Mouse (Mus musculus) adrenal gland, postnatal 36 days (tissue): ENCODE measurements around the gene Arg2. TPM values are rescaled to one million over a fixed set of nuclear protein-coding genes. Genes with fewer than 3 reads are reported as not detected.
"Not testable (repeated sequence)": the region's sequence is repeated elsewhere in the genome, so short reads cannot be mapped to it uniquely, and the experiment has no call there.

ENCODE experiments used
- DNase-seq, 2 experiments: peaks; one replicate each; pipeline ENCODE4 v3.0.0; 2021; ENCODE audit warnings: mixed read lengths in 1 of 2
- total RNA-seq, 2 experiments: library from RNA; stranded (reverse); gene quantifications; 2 replicates each; pipeline ENCODE4 v1.2.3; 2021

Gene Arg2
- total RNA-seq, 2 experiments from 2014 or later, result 0.33 to 0.56 TPM

DNA sequence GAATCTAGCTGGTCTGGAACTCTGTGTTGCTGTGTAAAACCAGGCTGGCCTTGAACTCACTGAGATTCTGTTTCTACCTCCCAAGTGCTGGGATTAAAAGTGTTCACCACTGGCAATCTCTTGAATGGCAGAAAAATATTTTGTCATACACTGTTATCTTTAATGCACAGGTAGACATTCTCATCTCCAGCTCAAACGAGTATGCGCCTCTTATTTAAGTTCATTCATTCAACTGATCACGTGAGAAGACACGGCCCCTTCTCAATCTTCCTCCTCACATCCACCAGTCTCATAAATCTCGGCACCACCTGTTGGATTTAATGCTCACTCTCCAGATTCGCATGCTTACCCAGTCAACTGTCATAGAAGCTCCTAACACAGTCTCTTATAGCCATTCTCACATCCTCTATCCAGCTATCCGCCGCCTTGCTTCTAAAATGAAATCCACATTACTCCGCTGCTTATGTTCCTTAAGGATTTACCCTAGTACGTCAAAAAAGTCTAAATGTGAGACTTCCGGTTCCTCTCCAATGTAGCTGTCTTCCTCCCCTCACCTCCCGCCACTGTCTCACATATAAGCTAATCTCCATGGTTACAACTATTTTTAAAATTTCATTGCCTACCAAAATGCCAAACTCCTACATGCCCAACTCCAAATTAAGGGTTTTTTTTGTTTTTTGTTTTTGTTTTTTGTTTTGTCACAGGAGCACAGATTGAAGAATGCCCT, 40.9 kb downstream of the Arg2 start:
- no peak for DNase-seq

DNA sequence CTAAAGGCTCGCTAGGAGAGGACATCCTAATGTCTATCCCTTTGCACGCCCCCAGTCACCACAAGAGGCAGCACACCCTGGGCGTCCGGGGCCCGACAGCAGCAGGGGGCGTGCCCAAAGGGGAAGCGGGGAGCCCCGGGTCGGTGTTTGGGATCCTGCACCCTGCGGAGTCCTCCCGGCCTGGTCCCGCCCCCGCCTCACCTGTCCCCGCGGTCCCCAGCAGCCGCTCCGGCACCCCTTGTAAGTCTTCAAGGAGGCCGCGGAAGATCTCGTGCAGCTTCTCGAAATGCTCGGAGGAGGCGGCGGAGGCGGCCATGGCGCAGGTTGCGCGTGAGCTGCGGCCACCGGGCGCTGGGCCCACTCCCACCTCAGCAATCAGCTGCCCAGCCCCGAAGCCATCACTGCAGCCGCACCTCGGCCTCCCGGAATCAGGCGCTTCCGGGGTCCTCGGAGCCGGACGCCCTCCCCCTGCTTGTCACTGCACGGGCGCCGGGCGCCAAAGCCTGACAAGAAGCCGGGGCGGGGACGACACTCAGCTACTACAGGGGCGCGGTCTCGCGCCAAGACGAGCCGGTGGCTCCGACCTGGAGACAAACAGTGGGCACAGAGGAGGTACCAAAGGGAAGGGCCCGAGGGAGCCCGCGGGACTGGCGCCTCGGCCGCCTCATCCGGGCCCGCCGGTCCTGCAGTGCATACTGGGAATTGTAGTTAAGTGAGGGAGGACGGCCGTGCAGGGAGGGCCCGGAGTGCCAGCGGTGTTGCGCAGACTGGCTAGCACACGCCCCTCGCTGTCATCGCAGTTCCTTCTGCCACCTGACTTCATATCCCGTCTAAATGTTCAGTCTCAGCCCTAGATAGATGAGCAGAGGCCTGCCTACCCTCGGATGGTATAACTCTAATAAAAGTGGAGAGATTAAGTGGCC, 41.7 kb downstream of the Arg2 start, which contains the start of gene Vti1b:
TSS of gene Vti1b (minus strand) at position 649 of the 923 bp plus-strand sequence.
- peak; percentile 91 to 93 for DNase-seq

DNA sequence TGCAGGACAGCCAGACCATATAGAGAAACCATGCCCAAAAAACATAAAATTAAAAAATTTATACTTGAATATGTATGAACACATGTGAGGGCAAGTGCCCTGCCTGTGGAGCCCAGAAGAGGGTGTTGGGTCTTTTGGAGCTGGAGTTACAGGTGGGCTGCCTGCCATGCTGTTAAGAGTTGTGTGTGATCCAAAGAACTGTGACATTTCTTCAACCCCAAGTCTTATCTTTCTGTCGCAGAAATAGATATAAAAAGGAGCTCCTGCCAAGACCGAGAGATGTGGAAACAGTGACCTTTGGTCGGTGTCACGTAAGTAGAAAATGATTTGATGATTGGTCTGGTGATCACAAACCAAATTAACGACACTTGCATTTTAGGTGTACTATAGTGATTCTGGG, 43.1 kb downstream of the Arg2 start:
- no peak for DNase-seq

DNA sequence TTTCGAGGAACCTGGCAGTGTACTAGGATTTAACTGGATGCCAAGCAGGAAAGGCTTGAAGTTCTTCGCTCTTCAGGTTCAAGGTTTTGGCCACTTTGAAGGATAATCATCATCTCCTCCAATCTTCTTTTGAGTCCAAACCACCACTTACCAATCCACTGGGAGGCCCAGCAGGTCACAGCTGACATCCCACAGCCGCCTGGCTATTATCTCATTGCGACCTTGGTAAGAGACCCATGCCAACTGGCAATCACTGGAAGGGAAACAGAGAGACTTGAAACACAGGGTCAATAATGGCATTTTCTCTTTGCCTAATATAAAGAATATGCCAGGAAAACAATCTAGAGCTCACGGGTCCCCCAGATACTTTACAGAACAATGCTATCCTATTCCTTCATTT, 45.4 kb downstream of the Arg2 start:
- DNase-seq, result no peak

DNA sequence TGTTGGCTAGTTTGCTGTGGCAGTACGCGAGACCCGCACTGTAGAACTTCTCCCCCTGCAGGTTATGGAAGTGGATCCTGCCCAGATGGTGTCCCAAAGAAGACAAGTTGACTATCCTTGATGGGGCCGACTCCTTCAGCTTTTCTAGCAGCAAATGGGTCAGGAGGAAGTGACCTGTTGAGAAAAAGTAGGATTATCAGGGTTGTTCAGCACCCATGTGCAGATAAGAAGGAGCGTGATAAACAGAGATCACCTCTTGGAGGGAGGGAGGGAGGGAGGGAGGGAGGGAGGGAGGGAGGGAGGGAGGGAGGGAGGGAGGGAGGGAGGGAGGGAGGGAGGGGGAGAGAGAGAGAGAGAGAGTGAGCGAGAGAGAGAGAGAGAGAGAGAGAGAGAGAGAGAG, 54.6 kb downstream of the Arg2 start:
- not testable (repeated sequence) for DNase-seq

DNA sequence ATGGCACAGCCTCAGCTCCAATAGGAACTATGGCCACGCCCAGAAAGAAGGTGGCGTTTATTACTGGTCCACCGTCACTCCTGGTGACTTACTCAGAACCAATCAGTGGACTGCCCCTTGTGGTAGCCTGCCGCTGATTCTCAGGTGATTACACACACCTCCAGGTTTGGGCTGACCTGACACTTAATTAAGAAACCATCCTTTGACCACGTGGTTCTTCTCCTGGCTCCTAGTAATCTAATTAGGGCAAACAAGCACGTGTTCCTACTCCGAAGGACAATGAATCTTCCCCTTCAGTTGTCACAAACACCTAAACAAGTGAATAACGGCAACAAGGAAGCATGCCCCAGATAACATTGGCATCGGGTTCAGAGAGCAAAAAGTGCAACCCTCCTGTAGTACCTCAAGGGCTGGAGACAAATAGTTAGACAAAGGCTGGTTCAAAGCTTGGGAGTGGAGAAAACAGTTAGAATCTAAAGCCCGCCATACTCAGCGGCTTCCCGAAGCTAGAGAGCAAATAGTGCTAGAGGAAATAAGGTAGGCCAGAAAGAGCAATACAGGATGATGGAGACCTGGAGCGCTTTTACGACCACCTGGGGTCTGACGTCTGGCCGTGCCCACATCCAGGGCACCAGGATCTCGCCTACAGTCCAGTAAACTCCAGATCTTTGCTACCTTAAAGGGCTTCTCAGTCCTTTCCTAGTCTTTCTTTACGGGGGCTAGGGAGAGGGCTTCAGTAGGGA, 60.5 kb downstream of the Arg2 start:
- DNase-seq, result peak; percentile 63 to 70

DNA sequence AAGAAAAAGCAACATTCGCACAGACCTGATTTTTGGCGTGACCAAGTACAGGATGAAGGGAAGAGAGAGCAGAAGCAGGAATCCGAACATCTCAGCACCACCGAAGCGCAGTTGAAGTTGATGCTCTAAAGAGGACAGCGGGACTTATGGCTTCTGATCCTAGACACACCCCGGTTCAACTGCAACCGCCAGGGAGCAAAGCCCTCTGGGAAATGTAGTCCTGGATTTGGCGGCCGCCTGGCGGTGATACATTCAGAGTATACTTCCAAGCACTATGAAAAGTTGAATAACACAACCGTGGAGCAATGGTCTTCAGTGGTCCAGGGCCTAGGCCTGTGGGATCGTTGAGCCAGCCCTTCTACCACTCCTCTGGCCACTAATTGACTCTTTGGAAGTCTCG, 61.1 kb downstream of the Arg2 start:
- DNase-seq, result peak; percentile 82 to 83

DNA sequence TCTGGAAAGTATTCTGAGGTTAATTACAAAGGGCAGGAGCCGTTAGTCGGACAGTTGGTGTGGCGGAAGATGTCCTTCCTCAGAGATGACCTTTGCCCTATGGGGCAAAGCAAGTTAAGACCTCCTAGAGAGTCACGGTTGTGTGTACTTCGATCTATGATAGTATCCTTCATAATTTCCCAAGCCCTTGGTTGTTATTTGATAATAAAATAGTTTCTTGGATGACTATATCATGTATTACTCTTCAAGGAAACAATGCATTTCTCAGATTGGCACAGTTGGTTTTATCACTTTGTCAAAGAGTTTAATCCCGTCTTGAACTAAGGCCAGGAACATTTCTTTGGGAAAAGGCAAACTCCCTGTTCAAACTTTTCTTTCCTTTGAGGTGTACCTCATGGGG, 61.6 kb downstream of the Arg2 start, which contains the start of gene Rdh11:
TSS of gene Rdh11 (minus strand) at position 101 of the 400 bp plus-strand sequence.
- DNase-seq, result no peak

DNA sequence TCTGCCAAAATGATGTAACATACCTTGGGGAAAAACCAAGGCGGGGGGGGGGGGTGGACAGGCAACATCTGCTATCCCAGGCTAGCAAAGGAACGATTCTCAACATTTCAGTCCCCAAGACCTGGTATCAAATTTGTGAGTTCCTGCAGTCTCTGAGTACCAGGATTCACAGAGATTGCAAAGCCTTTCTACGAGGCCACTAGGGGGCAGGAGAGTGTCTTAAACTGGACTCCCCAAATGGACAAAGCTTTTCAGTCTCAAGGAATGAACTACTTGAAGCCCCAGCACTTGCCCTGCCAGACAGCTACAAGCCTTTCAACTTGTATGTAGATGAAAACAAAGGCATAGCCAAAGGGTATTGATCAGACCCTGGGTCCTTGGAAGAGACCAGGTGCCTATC, 62.9 kb downstream of the Arg2 start:
- peak; percentile 70 to 83 for DNase-seq

DNA sequence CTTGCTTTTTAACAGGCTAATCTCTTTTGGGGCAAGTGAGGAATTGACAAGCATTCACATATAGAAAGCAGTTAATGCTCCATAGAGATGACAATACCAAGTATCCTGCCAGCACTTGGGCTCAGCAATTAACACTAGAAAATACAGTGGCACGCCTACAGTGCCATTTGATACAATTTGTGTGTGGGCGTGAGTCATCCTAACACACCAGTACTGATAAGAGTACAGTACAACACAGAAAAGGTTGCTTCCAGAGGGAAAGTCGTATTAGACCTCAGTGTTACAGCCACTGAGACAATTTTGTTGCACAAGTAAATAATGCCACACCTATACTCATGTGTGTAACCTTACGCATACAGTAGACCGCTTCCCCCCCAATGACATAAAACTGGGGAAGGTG, 66.5 kb downstream of the Arg2 start:
- no peak for DNase-seq

DNA sequence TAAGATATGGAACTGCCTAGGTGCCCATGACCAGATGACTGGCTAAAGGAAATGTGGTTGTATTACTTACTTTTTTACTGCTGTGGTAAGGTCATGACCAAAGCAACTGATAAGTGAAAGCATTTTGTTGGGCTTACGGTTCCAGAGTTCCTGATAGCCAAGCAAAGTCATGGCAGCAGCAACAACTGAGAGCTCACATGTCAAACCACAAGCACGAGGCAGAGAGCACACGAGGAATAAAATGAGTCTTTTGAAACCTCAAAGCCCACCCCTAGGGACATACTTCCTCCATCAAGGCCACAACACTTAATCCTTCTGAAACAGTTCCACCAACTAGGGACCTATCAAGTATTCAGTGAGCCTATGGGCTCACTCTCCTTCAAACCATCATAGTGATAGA, 71.3 kb downstream of the Arg2 start:
- no peak for DNase-seq

Other genes starting within 250 kb of the Arg2 start
- under 1 TPM in 1 of 2 experiments, not detected in 1; 0.16 TPM for gene Plek2, start 223.8 kb upstream of the Arg2 start, total RNA-seq
- gene Tmem229b, start 123.2 kb upstream of the Arg2 start, total RNA-seq, result 10 to 100 TPM in 1 of 2 experiments, 1 to 10 TPM in 1; 7.2 to 10.1 TPM
- gene Plekhh1, start 101.6 kb upstream of the Arg2 start, total RNA-seq, result 1 to 10 TPM; 1.5 to 2.2 TPM
- gene Pigh, start 41.1 kb upstream of the Arg2 start, total RNA-seq, result 10 to 100 TPM in 1 of 2 experiments, 1 to 10 TPM in 1; 7.8 to 11.6 TPM
- gene Vti1b, start 41.9 kb downstream of the Arg2 start, total RNA-seq, result 100 to 1,000 TPM; 111 to 131 TPM
- 10 to 100 TPM; 18.5 to 28.2 TPM for gene Rdh11, start 61.5 kb downstream of the Arg2 start, total RNA-seq
- gene Rdh12, start 78.1 kb downstream of the Arg2 start, total RNA-seq, result under 1 TPM; 0.43 TPM
- 10 to 100 TPM; 20.5 to 24.4 TPM for gene Zfyve26, start 165.5 kb downstream of the Arg2 start, total RNA-seq
- under 1 TPM; 0.49 to 0.63 TPM for gene Rad51b, start 166.5 kb downstream of the Arg2 start, total RNA-seq